Mouse (Mus musculus) spleen, embryonic (tissue): ENCODE measurements around the gene Fam110a.

ENCODE experiments used
- CTCF ChIA-PET: fragments of 350-600 bp; sonication (Branson Sonifier 250); formaldehyde crosslinking; loops from one replicate; lab custom pipeline; 2022; lab: Charles Lee

Gene Fam110a

DNA sequence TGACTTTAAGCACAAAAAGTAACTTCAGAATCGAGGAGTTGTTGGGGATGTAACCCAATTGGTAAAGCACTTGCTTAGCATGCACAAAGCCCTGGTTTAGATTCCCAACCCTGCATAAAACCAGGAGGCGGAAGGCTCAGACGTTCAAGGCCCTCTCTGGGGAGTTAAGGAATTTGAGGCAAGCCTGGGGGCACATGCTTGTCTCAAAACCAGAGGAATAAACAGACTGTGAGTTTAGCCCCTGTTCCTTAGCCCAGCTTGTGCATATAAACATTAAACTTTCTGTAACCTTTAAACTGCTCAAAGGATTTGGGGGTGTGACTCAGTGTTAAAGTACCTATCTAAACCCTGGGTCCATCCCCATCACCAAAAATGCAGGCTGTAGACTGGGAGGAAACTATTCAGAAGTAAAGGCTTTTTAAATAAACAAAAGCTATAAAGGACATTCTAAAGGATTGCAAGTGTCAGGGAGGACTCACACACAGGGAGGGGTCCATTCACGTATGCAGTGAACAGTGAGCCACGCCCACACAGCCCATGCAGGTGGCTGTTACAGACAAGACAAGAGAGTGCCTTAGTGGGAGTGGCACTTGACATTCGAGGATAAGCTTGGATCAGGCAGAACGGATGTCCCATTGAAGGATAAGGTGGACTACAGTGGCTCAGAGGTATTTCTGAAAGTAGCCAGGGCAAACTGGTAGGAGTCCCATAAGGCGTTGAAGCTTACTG lies 17.9 kb upstream of the Fam110a start:
- CTCF ChIA-PET, result no interaction called here

DNA sequence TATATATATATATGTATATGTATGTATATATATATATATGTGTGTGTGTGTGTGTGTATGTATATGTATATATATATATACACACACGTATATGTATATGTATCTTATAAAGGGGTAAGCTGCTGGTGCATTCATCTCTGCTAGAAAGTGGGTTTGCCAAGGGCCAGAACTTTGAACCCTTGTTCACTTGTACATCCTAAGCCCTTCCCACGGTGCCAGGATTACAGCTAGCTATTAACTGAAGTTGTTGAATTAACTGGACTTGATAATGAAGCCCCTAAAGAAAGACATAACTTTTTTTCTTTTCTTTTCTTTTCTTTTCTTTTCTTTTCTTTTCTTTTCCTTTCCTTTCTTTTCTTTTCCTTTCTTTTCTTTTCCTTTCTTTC lies 17.2 kb upstream of the Fam110a start:
- CTCF ChIA-PET, result interaction anchor here (0.5 kb wide), 1 partner anchor 10 kb away, joined by 3 read pairs; no protein-coding TSS in a partner anchor

DNA sequence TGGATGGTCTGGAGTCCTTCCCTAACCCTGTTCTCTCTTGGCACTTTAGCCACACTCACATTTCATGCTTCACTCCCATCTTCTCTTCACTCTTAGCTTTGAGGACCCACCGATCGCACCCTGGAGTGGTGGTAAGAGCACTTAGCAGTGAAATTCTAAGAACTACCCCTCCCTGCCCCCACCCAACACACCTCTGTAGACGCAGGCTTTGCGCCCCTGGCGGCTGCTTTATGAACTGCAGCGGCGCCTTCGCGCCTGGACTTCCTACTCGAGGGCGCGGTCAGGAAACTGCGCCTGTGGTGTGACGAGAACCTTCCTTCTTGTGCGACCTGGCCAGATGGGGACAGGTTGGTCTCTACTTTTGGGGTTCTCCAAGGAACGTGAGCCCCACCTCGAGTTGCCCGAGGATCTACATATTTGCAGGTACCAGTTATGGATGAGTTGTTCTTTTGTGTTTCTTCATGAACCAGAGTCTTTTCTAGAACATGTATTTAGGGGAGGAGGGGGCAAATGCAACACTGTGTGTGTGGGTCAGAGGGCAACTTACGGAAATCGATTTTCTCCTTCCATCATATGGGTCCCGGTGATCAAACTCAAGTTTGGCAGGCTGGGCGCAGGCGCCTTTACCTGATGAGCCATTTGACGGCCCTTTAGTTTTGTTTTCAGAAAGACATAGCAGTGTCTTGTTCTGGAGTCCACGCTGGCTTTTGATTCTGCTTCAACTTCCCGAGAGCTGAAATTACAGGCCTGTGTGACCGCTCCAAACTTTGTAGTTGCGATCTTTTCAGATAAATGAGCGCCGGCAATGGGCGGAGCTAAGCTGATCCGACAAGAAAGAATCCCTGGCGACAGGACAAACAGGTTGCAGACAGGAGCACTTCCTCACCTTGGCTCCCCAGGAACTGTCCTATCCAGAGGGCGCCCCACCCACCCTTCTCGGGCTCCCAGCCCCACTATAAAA lies 16.5 kb upstream of the Fam110a start, which contains the start of gene Slc52a3:
Gene Slc52a3 (plus strand): TSS at position 283 of the 961 bp plus-strand sequence.
- CTCF ChIA-PET, result interaction anchor here (0.7 to 1.1 kb wide), 2 partner anchors 8 to 23 kb away, joined by 3 to 7 read pairs; no protein-coding TSS in a partner anchor

DNA sequence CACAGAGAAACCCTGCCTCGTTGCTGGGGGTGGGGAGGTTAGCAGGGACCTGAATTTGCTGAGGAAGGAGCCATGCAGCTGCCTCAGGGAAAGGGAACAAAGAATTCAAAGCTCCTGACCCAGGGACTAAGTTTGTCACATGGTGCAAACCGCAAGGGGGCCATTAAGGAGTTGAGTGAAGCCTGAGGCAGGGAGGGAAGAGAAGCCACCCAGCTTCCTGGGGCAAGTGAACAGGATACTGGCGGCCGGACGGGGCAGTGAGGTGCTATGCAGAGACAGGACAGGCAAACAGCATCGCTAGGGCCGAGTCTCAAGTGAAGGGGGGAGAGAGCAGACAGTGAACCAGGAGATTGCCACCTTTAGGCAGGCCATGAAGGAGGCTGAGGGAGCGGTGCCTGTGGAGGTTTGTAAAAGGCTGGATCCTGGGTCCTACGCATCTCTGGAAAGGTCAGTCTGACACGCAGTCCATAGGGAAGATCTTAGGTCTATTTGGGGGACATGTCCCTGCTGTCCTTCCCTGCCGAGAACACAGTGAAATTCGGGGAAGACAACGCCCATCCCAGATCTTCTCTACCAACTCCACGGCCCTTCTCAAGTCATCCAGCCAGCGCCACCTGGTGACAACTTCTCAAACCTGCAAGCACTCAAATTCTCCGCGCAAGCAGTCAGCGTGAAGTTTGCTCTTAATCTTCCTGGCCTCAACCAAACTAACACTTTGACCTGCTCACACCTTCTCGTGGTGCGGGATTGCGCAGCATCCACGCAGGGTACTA lies 14.5 kb upstream of the Fam110a start:
- CTCF ChIA-PET, result interaction anchor here (0.5 kb wide), 1 partner anchor 62 kb away, joined by 3 read pairs; no protein-coding TSS in a partner anchor

DNA sequence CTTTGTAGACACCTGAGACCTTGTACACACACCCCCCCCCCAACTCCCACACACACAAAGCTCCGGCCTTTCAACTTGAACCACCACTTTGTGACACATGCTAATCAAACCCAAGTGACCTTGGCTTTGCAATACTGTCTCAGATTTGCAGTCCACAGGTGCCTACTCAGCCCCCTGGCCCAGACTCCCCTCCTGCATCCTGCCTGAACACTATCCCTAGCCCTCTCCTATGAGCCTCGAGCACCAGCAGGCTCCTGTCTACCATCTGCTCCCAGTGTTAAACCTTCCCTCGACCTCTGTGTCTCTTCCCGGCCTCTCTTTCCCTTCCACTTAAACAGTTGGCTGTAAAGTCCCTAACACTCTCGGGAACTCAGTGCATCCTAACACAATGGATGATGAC lies 11.4 kb upstream of the Fam110a start:
- CTCF ChIA-PET, result no interaction called here

DNA sequence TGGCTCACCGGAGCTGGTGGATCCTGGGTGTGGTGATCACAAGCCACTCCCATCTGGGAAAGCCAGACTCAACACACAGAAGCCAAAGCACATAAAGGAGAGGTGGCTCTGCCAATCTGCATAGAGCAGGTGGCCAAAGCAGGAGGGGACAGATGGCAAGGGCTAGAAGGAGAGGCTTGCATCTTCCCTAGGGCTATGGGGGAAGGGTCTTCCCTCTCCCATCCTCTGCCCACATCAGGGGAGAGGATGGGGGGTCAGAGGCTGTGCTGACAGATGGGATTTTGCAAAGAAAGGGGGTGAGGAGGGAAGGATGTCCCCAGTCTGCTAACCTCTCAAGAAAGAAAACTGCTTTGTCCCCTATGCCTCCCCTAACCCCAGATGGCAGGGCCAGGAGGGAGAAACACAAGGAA lies 11.0 kb upstream of the Fam110a start:
- CTCF ChIA-PET, result no interaction called here

DNA sequence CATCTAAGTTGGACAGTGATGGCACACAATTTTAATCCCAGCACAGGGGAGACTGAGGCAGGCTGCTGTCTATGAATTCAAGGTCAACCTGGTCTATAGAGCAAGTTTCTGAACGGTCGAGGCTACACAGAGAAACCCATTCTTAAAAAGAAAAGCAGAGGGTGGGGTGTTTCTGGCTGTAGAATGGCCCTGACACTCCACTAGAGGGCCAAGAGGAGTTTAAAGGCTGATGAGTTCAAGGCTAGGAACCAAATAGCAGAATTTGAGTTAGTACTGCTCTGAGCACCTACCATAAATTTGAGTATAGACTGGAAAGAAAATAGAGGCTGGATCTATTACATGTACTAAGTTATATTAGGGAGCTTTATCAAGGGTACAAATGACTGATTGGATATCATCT lies 9.0 kb upstream of the Fam110a start:
- CTCF ChIA-PET, result no interaction called here

DNA sequence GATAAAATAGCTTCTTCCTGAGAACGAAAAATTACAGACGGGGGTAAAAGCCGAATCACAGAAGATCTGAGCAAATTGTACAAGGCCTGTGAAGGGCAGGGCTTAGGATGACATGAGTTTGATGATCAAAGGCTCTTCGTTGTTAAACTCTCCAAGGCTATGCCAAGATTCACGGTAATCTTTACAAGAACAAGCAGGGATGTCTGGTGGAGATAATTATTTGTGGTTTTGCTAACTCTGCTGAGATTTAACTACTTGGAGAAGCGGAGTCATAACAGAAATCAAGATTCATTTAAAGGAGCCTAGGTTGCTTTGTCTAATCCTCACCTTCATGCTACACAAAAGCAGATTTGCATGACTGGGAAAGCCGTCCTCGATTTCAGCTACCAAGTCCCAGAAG lies 6.9 kb upstream of the Fam110a start:
- CTCF ChIA-PET, result no interaction called here

DNA sequence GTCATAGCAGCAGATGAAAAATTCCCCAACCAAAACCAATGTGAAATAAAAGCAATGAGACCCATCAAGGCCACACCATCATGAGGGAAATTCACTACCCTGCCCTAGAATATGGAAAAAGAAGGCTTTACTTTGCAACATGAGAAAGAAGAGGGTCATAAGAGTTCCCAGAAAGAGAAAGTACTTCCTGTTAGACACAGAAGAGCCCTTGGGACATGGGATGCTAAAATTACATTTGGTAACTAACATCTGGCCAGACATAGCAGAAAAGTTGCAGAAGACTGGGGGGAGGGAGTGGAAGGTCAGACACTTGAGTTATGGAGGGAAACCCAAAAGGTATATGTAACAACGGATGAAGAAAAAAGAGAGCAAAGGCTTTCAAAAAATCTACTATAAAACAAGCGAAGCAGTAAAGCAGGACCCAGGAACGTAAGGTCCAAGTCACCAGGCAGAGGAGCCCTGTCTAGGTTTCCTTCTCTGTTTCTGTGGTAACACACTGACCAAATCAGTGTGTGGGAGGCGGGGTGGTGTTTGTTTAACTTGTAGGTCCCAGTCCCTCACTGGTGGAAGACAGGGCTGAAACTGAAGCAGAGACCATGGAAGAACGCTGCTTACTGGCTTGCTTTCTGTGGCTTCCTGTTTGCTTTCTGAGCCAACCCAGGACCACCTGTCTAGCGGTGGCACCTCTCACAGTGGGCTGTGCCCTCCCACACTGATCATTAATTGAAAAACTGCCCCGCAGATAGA lies 5.6 kb upstream of the Fam110a start:
- CTCF ChIA-PET, result no interaction called here

DNA sequence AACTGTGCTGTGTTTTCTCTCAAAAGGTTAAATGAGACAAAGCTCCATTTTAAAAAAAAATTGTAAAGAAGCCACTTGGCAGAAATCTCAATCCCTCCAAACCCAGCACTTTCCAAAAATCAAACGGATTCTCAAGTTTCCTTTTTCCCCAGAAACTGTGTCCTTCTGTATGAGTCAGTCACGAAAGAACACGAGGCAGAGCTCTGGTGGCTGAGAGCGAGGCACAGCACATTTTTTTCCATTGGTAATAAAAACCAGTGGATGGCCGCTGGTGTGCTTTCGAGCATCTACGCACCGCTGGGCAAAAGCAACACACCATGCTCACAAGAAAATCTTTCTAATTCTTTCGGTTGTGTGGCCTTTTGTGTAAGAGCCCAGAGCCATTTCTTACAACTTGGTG lies 4.0 kb upstream of the Fam110a start:
- CTCF ChIA-PET, result no interaction called here

DNA sequence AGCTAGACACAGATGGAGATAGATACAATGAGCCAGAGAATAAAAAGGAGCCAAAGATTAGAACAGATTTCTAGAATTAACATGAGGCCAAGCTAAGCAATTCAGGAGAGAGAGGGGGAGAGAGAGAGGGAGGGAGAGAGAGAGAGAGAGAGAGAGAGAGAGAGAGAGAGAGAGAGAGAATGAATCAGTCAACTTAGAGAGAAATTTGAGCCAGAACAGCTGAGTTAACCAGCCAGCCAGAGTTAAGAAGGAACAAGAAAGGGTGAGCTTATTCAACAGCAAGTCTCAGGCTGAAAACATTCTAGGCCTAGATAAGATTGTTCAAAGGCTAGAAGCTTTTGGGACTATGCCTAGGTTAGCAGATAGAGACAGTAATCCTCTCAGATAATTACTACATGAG lies 2.5 kb upstream of the Fam110a start:
- CTCF ChIA-PET, result no interaction called here

DNA sequence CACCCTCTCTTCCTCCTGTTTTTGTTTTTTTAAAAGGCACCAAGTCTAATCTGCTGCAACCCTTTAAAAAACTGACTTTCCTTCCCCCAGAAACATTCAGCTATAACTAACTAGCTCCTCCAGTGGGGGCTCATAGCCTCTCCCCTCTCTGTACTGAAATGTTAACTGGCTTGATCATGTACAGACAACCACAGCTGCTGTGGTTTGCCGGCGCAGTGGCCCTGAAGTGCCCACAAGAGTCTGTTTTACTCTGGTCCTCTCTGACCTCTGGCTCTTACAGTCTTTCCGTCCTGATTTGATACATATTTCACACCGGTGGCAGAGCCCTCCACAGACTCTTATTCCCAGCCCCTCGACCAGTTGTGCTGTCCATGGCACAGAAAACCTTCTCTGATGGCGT lies 1.2 kb upstream of the Fam110a start:
- CTCF ChIA-PET, result no interaction called here

DNA sequence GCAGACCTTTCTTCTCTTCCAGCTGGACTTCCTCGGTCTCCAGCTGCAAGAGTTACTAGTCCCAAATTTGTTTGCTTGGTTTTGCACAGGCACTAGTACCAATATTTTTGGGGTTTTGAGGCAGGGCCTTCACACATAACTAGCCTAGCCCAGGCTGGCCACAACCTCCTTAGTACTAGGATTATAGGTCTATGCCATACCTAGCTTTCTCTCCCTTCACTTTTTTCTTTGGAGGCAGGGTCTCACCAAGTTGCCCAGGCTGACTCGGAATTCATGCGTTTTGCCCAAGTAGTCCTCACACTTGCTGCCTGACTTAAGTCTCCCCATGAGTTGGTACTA lies 305 bp upstream of the Fam110a start:
- CTCF ChIA-PET, result no interaction called here

DNA sequence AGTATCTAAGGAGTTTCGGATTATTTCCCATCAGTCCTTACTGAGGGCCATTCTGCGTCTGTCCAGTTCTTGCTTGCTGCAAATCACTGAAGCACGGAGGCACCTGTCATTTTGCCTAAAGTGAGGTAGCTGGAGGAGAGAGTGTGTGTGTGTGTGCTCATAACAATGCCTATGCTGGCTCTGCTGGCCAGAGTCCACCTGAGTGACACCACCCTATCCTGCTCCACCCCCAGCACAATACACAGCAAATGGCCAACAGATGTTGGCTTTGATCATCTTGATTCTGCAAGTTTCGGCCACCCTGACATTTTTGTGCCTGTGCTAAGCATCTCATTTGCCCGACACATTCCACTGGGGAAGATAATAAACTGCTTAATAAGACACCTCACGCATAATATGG lies 1.5 kb downstream of the Fam110a start:
- CTCF ChIA-PET, result no interaction called here

DNA sequence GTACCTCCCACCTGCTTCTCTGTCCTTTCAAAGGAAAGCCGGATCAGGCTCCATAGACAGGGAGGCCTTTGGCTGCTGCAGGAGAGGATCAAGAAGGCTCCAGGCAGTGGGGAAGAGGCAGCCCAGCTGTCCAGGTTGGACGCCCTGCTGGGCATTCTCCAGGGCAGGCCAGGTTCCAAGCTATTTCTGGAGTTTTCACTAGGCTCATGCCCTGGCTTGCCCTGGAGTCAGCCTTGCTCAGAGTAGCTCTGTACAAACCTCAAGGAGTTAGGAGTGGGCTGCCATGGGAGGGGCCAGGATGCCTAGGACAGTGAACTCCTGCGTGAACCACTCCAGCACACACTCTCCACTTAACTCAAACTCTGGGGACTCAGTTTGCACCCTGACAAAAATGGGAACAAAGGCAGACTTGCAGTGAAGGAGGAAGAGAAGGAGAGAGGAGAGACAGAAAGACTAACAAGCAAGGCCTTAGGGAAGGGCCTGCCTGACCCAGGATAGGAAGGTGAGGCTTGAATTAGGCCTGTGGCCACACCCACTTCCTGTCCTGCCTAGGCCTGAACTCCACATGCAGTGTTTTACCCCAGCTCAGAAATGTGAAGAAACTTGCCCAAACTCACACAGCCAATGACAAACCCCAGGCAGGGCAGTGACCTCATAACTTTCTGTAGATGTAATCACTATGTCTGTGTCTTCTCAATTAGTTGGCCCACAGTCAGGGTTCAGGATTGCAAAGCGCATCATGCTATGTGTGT lies 2.2 kb downstream of the Fam110a start:
- CTCF ChIA-PET, result no interaction called here

DNA sequence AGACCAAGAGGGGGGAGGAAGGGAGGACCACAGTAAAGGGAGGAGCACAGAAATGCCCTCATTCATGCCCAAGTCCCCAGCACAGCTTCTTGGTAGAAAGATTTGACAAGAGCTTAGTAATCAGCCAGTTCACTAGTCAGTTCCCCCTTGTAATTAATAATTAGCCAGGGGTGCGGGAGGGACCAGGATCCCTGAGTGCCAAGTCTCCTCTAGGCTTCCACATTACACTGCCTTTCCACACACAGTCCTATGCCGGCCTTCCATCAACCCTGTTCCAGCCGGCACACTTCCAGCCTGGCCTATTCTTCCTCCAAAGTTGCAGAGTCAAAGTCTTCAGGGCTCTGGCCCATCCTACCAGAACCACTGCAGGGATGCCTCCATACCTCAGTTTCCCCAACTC lies 4.0 kb downstream of the Fam110a start:
- CTCF ChIA-PET, result no interaction called here

DNA sequence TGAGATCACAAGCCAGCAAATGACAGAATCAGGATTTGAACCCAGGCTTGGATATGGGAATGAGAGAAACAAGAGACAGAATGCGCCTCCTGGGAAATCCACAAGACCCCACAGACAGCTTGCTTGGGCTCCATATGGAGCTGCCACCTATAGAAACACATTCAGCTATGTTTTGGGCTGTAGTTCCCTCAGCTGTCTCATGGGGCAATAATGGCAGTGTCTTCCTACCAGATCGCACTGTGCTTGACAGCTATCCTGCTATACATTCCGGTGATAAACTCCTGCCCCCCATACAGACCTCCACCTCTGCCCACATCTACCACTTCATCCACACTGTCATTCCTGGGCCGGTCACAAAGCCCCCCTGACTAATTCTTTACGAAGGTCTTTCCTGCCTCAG lies 4.7 kb downstream of the Fam110a start:
- CTCF ChIA-PET, result no interaction called here

DNA sequence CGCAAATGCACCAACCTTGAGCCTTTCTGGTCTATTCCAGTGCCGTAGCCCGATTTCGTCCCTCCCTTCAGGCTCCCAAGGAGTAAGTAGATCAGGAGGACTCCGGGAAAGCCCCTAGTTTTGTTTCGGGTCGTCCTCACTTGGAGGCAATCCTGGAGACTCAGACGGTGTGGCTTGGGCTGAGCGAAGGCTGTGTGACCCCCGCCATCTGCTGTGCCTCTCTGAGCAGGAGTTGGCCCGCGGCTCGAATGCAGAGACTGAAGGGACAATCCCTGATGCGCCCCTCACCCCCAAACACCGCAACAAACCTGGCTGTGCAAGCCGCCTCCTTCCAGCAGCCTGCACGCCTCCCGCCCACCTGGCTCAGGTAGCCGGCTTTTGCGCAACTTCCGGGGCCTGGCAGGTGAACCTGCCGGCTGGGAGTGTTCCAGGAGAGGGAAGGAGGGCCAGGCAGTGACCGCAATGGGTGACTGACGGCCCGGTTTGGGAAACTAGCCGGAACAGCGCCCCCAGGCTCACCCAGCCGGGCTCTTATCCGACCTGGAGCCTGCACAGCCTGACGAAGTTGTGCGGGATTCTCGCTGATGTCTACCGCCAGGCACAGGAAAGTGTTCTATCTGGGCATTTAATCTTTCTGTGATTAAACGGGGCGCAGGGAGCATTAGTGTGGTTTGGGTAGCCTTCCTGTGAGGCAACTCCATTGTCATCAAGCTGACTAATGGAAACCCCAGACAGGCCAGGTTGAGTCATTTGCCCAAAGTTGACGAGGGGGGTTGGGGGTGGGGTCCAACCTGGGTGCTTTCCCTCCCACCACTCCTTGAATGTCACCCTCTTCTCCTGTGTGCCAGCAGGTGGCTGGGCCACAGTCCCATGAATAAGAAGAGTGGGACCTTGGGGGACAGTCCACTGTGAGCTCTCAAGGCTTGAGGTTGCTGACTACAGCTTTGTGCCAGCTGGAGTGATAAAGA lies 6.1 kb downstream of the Fam110a start:
- CTCF ChIA-PET, result interaction anchor here (0.5 kb wide), 1 partner anchor 22 kb away, joined by 7 read pairs; the partner anchor contains the start of gene Slc52a3
